Mouse (Mus musculus) hindbrain, embryonic 16.5 days (tissue): ENCODE data around the gene Hmgn2. TPM values are rescaled to one million over a fixed set of nuclear protein-coding genes. Genes with fewer than 3 reads are reported as not detected.

Source experiments
- ATAC-seq: fragments of 200-750 bp; cut with Nextera tagmentation; 2 replicates; pipeline ENCODE4 v1.8.0; 2017; ENCODE audit warnings: moderate TSS enrichment, moderate library complexity
- H3K27ac ChIP-seq: fragments of 300-500 bp; sonication (generic); 2 replicates; pipeline ENCODE4 v1.5.1; 2014; ENCODE audit warnings: low read depth, mild to moderate bottlenecking, control low read depth, low read length, moderate library complexity
- H3K27me3 ChIP-seq: fragments of 300-500 bp; sonication (generic); replicated peaks from 2 replicates; pipeline ENCODE4 v1.6.1; 2014; ENCODE audit warnings: low read length; ENCODE audit not compliant: control insufficient read depth, insufficient read depth
- H3K36me3 ChIP-seq: fragments of 300-500 bp; sonication (generic); 2 replicates; pipeline ENCODE4 v1.6.1; 2014; ENCODE audit warnings: mild to moderate bottlenecking, low read length, moderate library complexity, mixed read lengths; ENCODE audit not compliant: control insufficient read depth, insufficient read depth
- H3K4me1 ChIP-seq: fragments of 300-500 bp; sonication (generic); 2 replicates; pipeline ENCODE4 v1.6.1; 2014; ENCODE audit warnings: low read depth, low read length; ENCODE audit not compliant: control insufficient read depth, insufficient read depth
- H3K4me2 ChIP-seq: fragments of 300-500 bp; sonication (generic); 2 replicates; pipeline ENCODE4 v1.6.1; 2014; ENCODE audit warnings: mild to moderate bottlenecking, low read length, control low read depth, moderate library complexity
- H3K4me3 ChIP-seq: fragments of 300-500 bp; sonication (generic); 2 replicates; pipeline ENCODE4 v1.5.1; 2014; ENCODE audit warnings: mild to moderate bottlenecking, low read length, control low read depth, moderate library complexity
- H3K9ac ChIP-seq: fragments of 300-500 bp; sonication (generic); 2 replicates; pipeline ENCODE4 v1.6.1; 2014; ENCODE audit warnings: low read depth, mild to moderate bottlenecking, control low read depth, low read length, moderate library complexity
- H3K9me3 ChIP-seq: fragments of 300-500 bp; sonication (generic); 2 replicates; pipeline ENCODE4 v1.6.1; 2014; ENCODE audit warnings: mild to moderate bottlenecking, low read length, moderate library complexity; ENCODE audit not compliant: control insufficient read depth
- WGBS: fragments of 180-500 bp; shearing (Covaris S2); extraction: QIAGEN DNeasy Blood & Tissue Kit; methylation state at CpG from one replicate; pipeline ENCODE4 v1.1.7; 2014; 5-methylcytosine and 5-hydroxymethylcytosine counted together
- polyA plus RNA-seq: library from polyadenylated mRNA; unstranded; fragments of >200 nt; fragmentation: Nextera tagmentation; extraction: Ambion mirVana; gene quantifications from 2 replicates; pipeline ENCODE4 v1.2.1, GENCODE M21; 2015

Gene Hmgn2
- polyA plus RNA-seq, result 909 and 1,029 TPM in 2 replicates

GRCm38 (mm10) chr4:133968150-133968921 lies at the start of gene Hmgn2:
Gene Hmgn2, minus strand, starts transcription at chr4:133968650.
- H3K4me2 ChIP-seq, result peak within 1 kb of the TSS; percentile 95
- peak; percentile 55 for ATAC-seq
- WGBS, result 1% methylated on average over 40 of the region's 42 CpGs

GRCm38 (mm10) chr4:134017201-134017865 lies 48.9 kb upstream of the Hmgn2 start:
- Histone ChIP-seq H3K27ac (no peak overlapping the region), H3K36me3 (no peaks in the 10 kb centered on the region), H3K9me3 (no peaks in the 10 kb centered on the region), H3K4me1 (peaks cover 18% of the 10 kb centered on the region), H3K27me3 (peaks cover 20% of the 10 kb centered on the region), H3K4me3 (peak overlapping the region; percentile 44), H3K4me2 (peak overlapping the region; percentile 70), H3K9ac (no peak overlapping the region; the same call in 1 of the 2 replicates)
- no peak for ATAC-seq
- WGBS, result 4% methylated on average over 21 of the region's 21 CpGs

More at GRCm38 (mm10) chr4:133968150-133968921, at the start of gene Hmgn2:
- Histone ChIP-seq H3K27ac (peak within 1 kb of the TSS; percentile 99), H3K4me1 (peaks cover 41% of the 10 kb centered on the region), H3K9ac (peak within 1 kb of the TSS; percentile 89), H3K4me3 (peak within 1 kb of the TSS; percentile 59), H3K9me3 (no peaks in the 10 kb centered on the region), H3K36me3 (peaks cover 14% of the 10 kb centered on the region), H3K27me3 (no peaks in the 10 kb centered on the region)

GRCm38 (mm10) chr4:134016767-134017166 lies 48.3 kb upstream of the Hmgn2 start:
- no peaks in the 10 kb centered on the region for H3K9me3 ChIP-seq
- H3K4me3 ChIP-seq, result no peak overlapping the region
- no peaks in the 10 kb centered on the region for H3K36me3 ChIP-seq
- no peak overlapping the region for H3K4me2 ChIP-seq
- H3K4me1 ChIP-seq, result peaks cover 18% of the 10 kb centered on the region
- H3K9ac ChIP-seq, result no peak overlapping the region
- H3K27me3 ChIP-seq, result peaks cover 18% of the 10 kb centered on the region
- H3K27ac ChIP-seq, result no peak overlapping the region
- 5% methylated on average over 8 of the region's 8 CpGs for WGBS
- no peak for ATAC-seq

GRCm38 (mm10) chr4:134016208-134016607 lies 47.8 kb upstream of the Hmgn2 start:
- Histone ChIP-seq H3K4me1 (peaks cover 18% of the 10 kb centered on the region), H3K9me3 (no peaks in the 10 kb centered on the region), H3K4me2 (no peak overlapping the region), H3K27me3 (peaks cover 17% of the 10 kb centered on the region), H3K27ac (no peak overlapping the region), H3K9ac (no peak overlapping the region), H3K36me3 (no peaks in the 10 kb centered on the region), H3K4me3 (no peak overlapping the region)
- ATAC-seq, result no peak
- WGBS, result 6% methylated on average over 7 of the region's 7 CpGs

GRCm38 (mm10) chr4:134012858-134013528 lies 44.5 kb upstream of the Hmgn2 start:
- H3K9ac ChIP-seq, result no peak overlapping the region
- no peaks in the 10 kb centered on the region for H3K36me3 ChIP-seq
- no peak for ATAC-seq
- H3K4me2 ChIP-seq, result no peak overlapping the region
- no peaks in the 10 kb centered on the region for H3K9me3 ChIP-seq
- peaks cover 7% of the 10 kb centered on the region for H3K27me3 ChIP-seq
- 45% methylated on average over 12 of the region's 12 CpGs for WGBS
- H3K27ac ChIP-seq, result no peak overlapping the region
- no peak overlapping the region for H3K4me3 ChIP-seq
- H3K4me1 ChIP-seq, result peaks cover 7% of the 10 kb centered on the region

- Histone ChIP-seq H3K4me1 (no peaks in the 10 kb centered on the region), H3K9me3 (no peaks in the 10 kb centered on the region), H3K36me3 (no peaks in the 10 kb centered on the region), H3K9ac (no peak overlapping the region), H3K27me3 (no peaks in the 10 kb centered on the region), H3K4me3 (no peak overlapping the region), H3K27ac (no peak overlapping the region), H3K4me2 (no peak overlapping the region)
- 8% methylated on average over 16 of the region's 16 CpGs for WGBS
- ATAC-seq, result no peak
Observed at GRCm38 (mm10) chr4:134011450-134012414, 43.3 kb upstream of the Hmgn2 start.

GRCm38 (mm10) chr4:134009709-134010108 lies 41.3 kb upstream of the Hmgn2 start:
- 73% methylated on average over 6 of the region's 6 CpGs for WGBS
- H3K36me3 ChIP-seq, result no peaks in the 10 kb centered on the region
- H3K4me1 ChIP-seq, result no peaks in the 10 kb centered on the region
- H3K9me3 ChIP-seq, result no peaks in the 10 kb centered on the region
- no peak overlapping the region for H3K9ac ChIP-seq
- ATAC-seq, result no peak
- no peaks in the 10 kb centered on the region for H3K27me3 ChIP-seq
- no peak overlapping the region for H3K27ac ChIP-seq
- no peak overlapping the region for H3K4me2 ChIP-seq
- H3K4me3 ChIP-seq, result no peak overlapping the region

GRCm38 (mm10) chr4:134006845-134007244 lies 38.4 kb upstream of the Hmgn2 start:
- H3K4me1 ChIP-seq, result no peaks in the 10 kb centered on the region
- H3K4me2 ChIP-seq, result no peak overlapping the region
- H3K36me3 ChIP-seq, result no peaks in the 10 kb centered on the region
- no peaks in the 10 kb centered on the region for H3K27me3 ChIP-seq
- H3K9me3 ChIP-seq, result no peaks in the 10 kb centered on the region
- 90% methylated on average over 3 of the region's 3 CpGs for whole genome bisulfite sequencing
- H3K27ac ChIP-seq, result no peak overlapping the region
- no peak for ATAC-seq
- no peak overlapping the region for H3K9ac ChIP-seq
- no peak overlapping the region for H3K4me3 ChIP-seq
